Mouse (Mus musculus) mouse embryonic stem cell (cell line): ENCODE measurements around the gene Tnr.

Experiments
- in situ Hi-C, 2 experiments: fragments of 300-500 bp; cut with MboI; formaldehyde crosslinking; loops; 1 replicate in 1 of 2; 3 replicates in 1 of 2; pipeline ENCODE4 v1.14.3; 2019 to 2020; ENCODE audit warnings: low sequenced_read_pairs in 2 of 2, low pct_unique_long_range_greater_than_20kb in 1 of 2, mixed read lengths in 1 of 2; ENCODE audit not compliant: unreplicated experiment in 1 of 2

Tnr gene

GRCm38 (mm10) chr1:159523578-159523977 is at the start of gene Tnr:
Gene Tnr, plus strand, starts transcription at chr1:159523769.
- in situ Hi-C loops: no loop called here

- in situ Hi-C loops: no loop called here
These were observed 33.6 kb upstream of the Tnr start for GRCm38 (mm10) chr1:159489853-159490435.

GRCm38 (mm10) chr1:159492536-159492935 is 31.0 kb upstream of the Tnr start:
- in situ Hi-C loops: no loop called here

GRCm38 (mm10) chr1:159493720-159494499 is 29.7 kb upstream of the Tnr start:
- in situ Hi-C loops: no loop called here

GRCm38 (mm10) chr1:159498236-159498635 is 25.3 kb upstream of the Tnr start:
- in situ Hi-C loops: no loop called here

- in situ Hi-C loops: no loop called here
These were observed 23.6 kb upstream of the Tnr start for GRCm38 (mm10) chr1:159499806-159500460.

GRCm38 (mm10) chr1:159501911-159502310 is 21.7 kb upstream of the Tnr start:
- in situ Hi-C loops: no loop called here

GRCm38 (mm10) chr1:159510667-159511066 is 12.9 kb upstream of the Tnr start:
- in situ Hi-C loops: no loop called here

- in situ Hi-C loops: no loop called here
These were observed 5.9 kb upstream of the Tnr start for GRCm38 (mm10) chr1:159517647-159518046.

GRCm38 (mm10) chr1:159519206-159519605 is 4.4 kb upstream of the Tnr start:
- in situ Hi-C loops: no loop called here

- in situ Hi-C loops: no loop called here
These were observed 500 bp upstream of the Tnr start for GRCm38 (mm10) chr1:159523069-159523468.

GRCm38 (mm10) chr1:159524051-159524549 is 531 bp downstream of the Tnr start:
- in situ Hi-C loops: no loop called here

- in situ Hi-C loops: no loop called here
These were observed 9.4 kb downstream of the Tnr start for GRCm38 (mm10) chr1:159532841-159533569.

GRCm38 (mm10) chr1:159535582-159535981 is 12.0 kb downstream of the Tnr start:
- in situ Hi-C loops: no loop called here

- in situ Hi-C loops: no loop called here
These were observed 14.0 kb downstream of the Tnr start for GRCm38 (mm10) chr1:159537541-159537940.

- in situ Hi-C loops: no loop called here
These were observed 14.5 kb downstream of the Tnr start for GRCm38 (mm10) chr1:159538076-159538475.

GRCm38 (mm10) chr1:159545470-159546145 is 22.0 kb downstream of the Tnr start:
- in situ Hi-C loops: no loop called here

GRCm38 (mm10) chr1:159551036-159551435 is 27.5 kb downstream of the Tnr start:
- in situ Hi-C loops: no loop called here
